Mouse (Mus musculus) heart, embryonic 16.5 days (tissue): ENCODE measurements around the gene Atg4c. TPM values are rescaled to one million over a fixed set of nuclear protein-coding genes. Genes with fewer than 3 reads are reported as not detected.

Experiments used
- ATAC-seq: fragments of 200-750 bp; cut with Nextera tagmentation; replicated peaks from 2 replicates; pipeline ENCODE4 v1.8.0; 2017; ENCODE audit warnings: moderate number of reproducible peaks; ENCODE audit not compliant: insufficient read depth, low FRiP score; ENCODE audit errors: extremely low read depth
- H3K27ac ChIP-seq: fragments of 300-500 bp; sonication (generic); 2 replicates; pipeline ENCODE4 v1.5.1; 2014; ENCODE audit warnings: mild to moderate bottlenecking, low read length, control low read depth, moderate library complexity
- H3K27me3 ChIP-seq: fragments of 300-500 bp; sonication (generic); 2 replicates; pipeline ENCODE4 v1.6.1; 2014; ENCODE audit warnings: low read length, mixed read lengths; ENCODE audit not compliant: control insufficient read depth, insufficient read depth
- H3K36me3 ChIP-seq: fragments of 300-500 bp; sonication (generic); 2 replicates; pipeline ENCODE4 v1.6.1; 2014; ENCODE audit not compliant: control insufficient read depth, insufficient read depth
- H3K4me1 ChIP-seq: fragments of 300-500 bp; sonication (generic); 2 replicates; pipeline ENCODE4 v1.6.1; 2014; ENCODE audit warnings: low read length, mixed read lengths; ENCODE audit not compliant: control insufficient read depth, insufficient read depth
- H3K4me2 ChIP-seq: fragments of 300-500 bp; sonication (generic); 2 replicates; pipeline ENCODE4 v1.6.1; 2014; ENCODE audit warnings: low read depth, mild to moderate bottlenecking, control low read depth, low read length
- H3K4me3 ChIP-seq: fragments of 300-500 bp; sonication (generic); 2 replicates; pipeline ENCODE4 v1.5.1; 2014; ENCODE audit warnings: mild to moderate bottlenecking, control low read depth, low read length
- H3K9ac ChIP-seq: fragments of 300-500 bp; sonication (generic); 2 replicates; pipeline ENCODE4 v1.6.1; 2014; ENCODE audit warnings: low read length, control low read depth
- H3K9me3 ChIP-seq: fragments of 300-500 bp; sonication (generic); replicated peaks from 2 replicates; pipeline ENCODE4 v1.6.1; 2016; ENCODE audit warnings: low read length; ENCODE audit not compliant: control insufficient read depth
- WGBS: fragments of 180-500 bp; shearing (Covaris S2); extraction: QIAGEN DNeasy Blood & Tissue Kit; methylation state at CpG from one replicate; pipeline ENCODE4 v1.1.7; 2014; 5-methylcytosine and 5-hydroxymethylcytosine counted together
- polyA plus RNA-seq: library from polyadenylated mRNA; unstranded; fragments of >200 nt; fragmentation: Nextera tagmentation; extraction: Ambion mirVana; gene quantifications from 2 replicates; pipeline ENCODE4 v1.2.1, GENCODE M21; 2015

The Atg4c gene
- polyA plus RNA-seq, 1 experiment from 2014 or later = 10.7 TPM

DNA sequence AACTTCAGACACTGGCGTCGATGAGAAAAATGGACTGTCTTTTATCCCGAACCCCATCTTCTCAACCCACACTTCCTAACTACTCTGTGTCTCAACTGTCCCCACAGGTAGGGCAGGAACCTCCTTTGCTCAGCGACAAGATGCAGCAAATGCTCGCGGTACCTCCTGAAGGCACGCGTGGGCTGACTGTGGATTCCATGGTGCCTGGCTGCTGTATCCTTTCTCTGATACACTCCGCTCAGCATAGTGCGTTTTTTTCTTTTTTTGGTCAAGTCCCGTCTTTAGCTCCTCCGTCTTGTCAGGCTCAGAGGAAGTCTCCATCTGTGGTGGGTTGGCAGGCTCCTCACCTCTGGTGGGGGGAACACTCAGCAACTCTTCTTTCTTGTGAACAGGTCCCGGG lies 111.1 kb downstream of the Atg4c start:
- no peak for ATAC-seq
- Histone ChIP-seq H3K4me1 (no peaks in the 10 kb centered on the region), H3K9me3 (peaks cover 2% of the 10 kb centered on the region; the same call in 1 of the 2 replicates), H3K36me3 (no peaks in the 10 kb centered on the region), H3K27me3 (no peaks in the 10 kb centered on the region), H3K4me3 (no peak overlapping the region), H3K9ac (no peak overlapping the region), H3K4me2 (no peak overlapping the region), H3K27ac (no peak overlapping the region)
- 83% methylated on average over 13 of the region's 13 CpGs for WGBS

Other genes starting within 250 kb of the Atg4c start
- 0.68 and 1.3 TPM in 2 replicates for gene Angptl3, start 163.0 kb upstream of the Atg4c start, polyA plus RNA-seq
- 18.5 and 20.6 TPM in 2 replicates for gene Dock7, start 73.0 kb upstream of the Atg4c start, polyA plus RNA-seq
- 0.14 TPM in 1 of 2 replicates, not detected in the other for gene Gm12689, start 102.0 kb downstream of the Atg4c start, polyA plus RNA-seq